Mouse (Mus musculus): ENCODE measurements around the gene Clcnkb. TPM values are rescaled to one million over a fixed set of nuclear protein-coding genes. Genes with fewer than 3 reads are reported as not detected.

Gene Clcnkb
- polyA plus RNA-seq, 1 experiment from 2014 or later = not detected

- Histone ChIP-seq H3K9ac (no peak overlapping the region), H3K4me2 (replicated peaks) (no peak overlapping the region), H3K9me3 (no peaks in the 10 kb centered on the region), H3K27ac (no peak overlapping the region), H3K4me3 (replicated peaks) (no peak overlapping the region), H3K27me3 (replicated peaks) (peaks cover 20% of the 10 kb centered on the region), H3K36me3 (no peaks in the 10 kb centered on the region), H3K4me1 (replicated peaks) (peaks cover 21% of the 10 kb centered on the region)
- 24% methylated on average over 11 of the region's 11 CpGs for WGBS
- 0 out of 2 replicates have a peak, but pooled peaks have one; percentile 14 for ATAC-seq
Measured at GRCm38 (mm10) chr4:141362937-141363548, 52.8 kb downstream of the Clcnkb start.

- no peak overlapping the region for H3K4me3 ChIP-seq (replicated peaks)
- H3K4me1 ChIP-seq (replicated peaks) = peaks cover 18% of the 10 kb centered on the region
- H3K4me2 ChIP-seq (replicated peaks) = no peak overlapping the region
- H3K9me3 ChIP-seq = no peaks in the 10 kb centered on the region
- H3K27me3 ChIP-seq (replicated peaks) = peaks cover 15% of the 10 kb centered on the region
- no peak overlapping the region for H3K27ac ChIP-seq
- no peaks in the 10 kb centered on the region for H3K36me3 ChIP-seq
- peak; percentile 26; the same call in 1 of the 2 replicates for ATAC-seq
- H3K9ac ChIP-seq = no peak overlapping the region
- 40% methylated on average over 7 of the region's 7 CpGs for WGBS
Measured at GRCm38 (mm10) chr4:141360846-141361245, 55.0 kb downstream of the Clcnkb start.

GRCm38 (mm10) chr4:141359222-141359621 lies 56.6 kb downstream of the Clcnkb start:
- peaks cover 18% of the 10 kb centered on the region for H3K4me1 ChIP-seq (replicated peaks)
- H3K4me3 ChIP-seq (replicated peaks) = no peak overlapping the region
- WGBS = 77% methylated on average over 6 of the region's 6 CpGs
- H3K36me3 ChIP-seq = no peaks in the 10 kb centered on the region
- no peak overlapping the region for H3K9ac ChIP-seq
- H3K4me2 ChIP-seq (replicated peaks) = no peak overlapping the region
- no peak overlapping the region for H3K27ac ChIP-seq
- H3K9me3 ChIP-seq = no peaks in the 10 kb centered on the region
- ATAC-seq = no peak
- H3K27me3 ChIP-seq (replicated peaks) = 0 out of 2 replicates have a peak, but pooled peaks cover 2% of the 10 kb centered on the region

GRCm38 (mm10) chr4:141357811-141358210 lies 58.0 kb downstream of the Clcnkb start:
- H3K36me3 ChIP-seq = no peaks in the 10 kb centered on the region
- H3K4me3 ChIP-seq (replicated peaks) = no peak overlapping the region
- no peak for ATAC-seq
- peaks cover 30% of the 10 kb centered on the region for H3K4me1 ChIP-seq (replicated peaks)
- H3K9me3 ChIP-seq = no peaks in the 10 kb centered on the region
- no peaks in the 10 kb centered on the region for H3K27me3 ChIP-seq (replicated peaks)
- H3K4me2 ChIP-seq (replicated peaks) = no peak overlapping the region
- no peak overlapping the region for H3K9ac ChIP-seq
- no peak overlapping the region for H3K27ac ChIP-seq

Other genes starting within 250 kb of the Clcnkb start
- gene Rsg1, start 202.1 kb downstream of the Clcnkb start, polyA plus RNA-seq (2015; fragmentation: Nextera tagmentation; extraction: Ambion mirVana) = 3.9 and 5.1 TPM in 2 replicates
- gene Arhgef19, start 176.5 kb downstream of the Clcnkb start, polyA plus RNA-seq (2015; fragmentation: Nextera tagmentation; extraction: Ambion mirVana) = 16.3 and 17.8 TPM in 2 replicates
- gene Epha2, start 114.8 kb downstream of the Clcnkb start, polyA plus RNA-seq (2015; fragmentation: Nextera tagmentation; extraction: Ambion mirVana) = 6.7 and 7.2 TPM in 2 replicates
- 2.0 and 2.3 TPM in 2 replicates for gene Fam131c, start 47.8 kb downstream of the Clcnkb start, polyA plus RNA-seq (2015; fragmentation: Nextera tagmentation; extraction: Ambion mirVana)
- 0.06 and 0.08 TPM in 2 replicates for gene Clcnka, start 17.3 kb downstream of the Clcnkb start, polyA plus RNA-seq (2015; fragmentation: Nextera tagmentation; extraction: Ambion mirVana)
- gene Hspb7, start 4.8 kb upstream of the Clcnkb start, polyA plus RNA-seq (2015; fragmentation: Nextera tagmentation; extraction: Ambion mirVana) = 3.0 and 3.1 TPM in 2 replicates
- not detected in 2 replicates for gene Srarp, start 20.1 kb upstream of the Clcnkb start, polyA plus RNA-seq (2015; fragmentation: Nextera tagmentation; extraction: Ambion mirVana)
- 25.6 and 27.2 TPM in 2 replicates for gene Zbtb17, start 28.6 kb upstream of the Clcnkb start, polyA plus RNA-seq (2015; fragmentation: Nextera tagmentation; extraction: Ambion mirVana)
- 7.4 and 10.5 TPM in 2 replicates for gene Spen, start 122.6 kb upstream of the Clcnkb start, polyA plus RNA-seq (2015; fragmentation: Nextera tagmentation; extraction: Ambion mirVana)
- 63.9 and 68.9 TPM in 2 replicates for gene Fblim1, start 190.1 kb upstream of the Clcnkb start, polyA plus RNA-seq (2015; fragmentation: Nextera tagmentation; extraction: Ambion mirVana)
- gene Tmem82, start 202.6 kb upstream of the Clcnkb start, polyA plus RNA-seq (2015; fragmentation: Nextera tagmentation; extraction: Ambion mirVana) = 18.5 and 21.0 TPM in 2 replicates
- 3.3 and 4.3 TPM in 2 replicates for gene Slc25a34, start 207.8 kb upstream of the Clcnkb start, polyA plus RNA-seq (2015; fragmentation: Nextera tagmentation; extraction: Ambion mirVana)
- 3.9 and 4.5 TPM in 2 replicates for gene Plekhm2, start 248.9 kb upstream of the Clcnkb start, polyA plus RNA-seq (2015; fragmentation: Nextera tagmentation; extraction: Ambion mirVana)